Mouse (Mus musculus) limb, embryonic 14.5 days (tissue): Measurements from ENCODE around the gene Nos1ap. TPM values are rescaled to one million over a fixed set of nuclear protein-coding genes. Genes with fewer than 3 reads are reported as not detected.

Source experiments
- ATAC-seq: fragments of 200-750 bp; cut with Nextera tagmentation; 2 replicates; pipeline ENCODE4 v1.8.0; 2017; ENCODE audit warnings: low read depth, moderate number of reproducible peaks, moderate TSS enrichment; ENCODE audit not compliant: low FRiP score
- DNase-seq: peaks from one replicate; pipeline ENCODE4 v3.0.0-alpha.2; 2015; ENCODE audit warnings: low spot score
- H3K27ac ChIP-seq: fragments of 300-500 bp; sonication (generic); replicated peaks from 2 replicates; pipeline ENCODE4 v1.5.1; 2014; ENCODE audit warnings: low read depth, mild to moderate bottlenecking, low read length, moderate library complexity, mixed read lengths
- H3K27me3 ChIP-seq: fragments of 300-500 bp; sonication (generic); 2 replicates; pipeline ENCODE4 v1.6.1; 2014; ENCODE audit warnings: low read length, mixed read lengths; ENCODE audit not compliant: control insufficient read depth, insufficient read depth
- H3K36me3 ChIP-seq: fragments of 300-500 bp; sonication (generic); 2 replicates; pipeline ENCODE4 v1.6.1; 2014; ENCODE audit warnings: mild to moderate bottlenecking, low read length, moderate library complexity, mixed read lengths; ENCODE audit not compliant: control insufficient read depth, insufficient read depth
- H3K4me1 ChIP-seq: fragments of 300-500 bp; sonication (generic); 2 replicates; pipeline ENCODE4 v1.6.1; 2014; ENCODE audit warnings: antibody characterized with exemption, low read length, mixed read lengths; ENCODE audit not compliant: control insufficient read depth, insufficient read depth
- H3K4me2 ChIP-seq: fragments of 300-500 bp; sonication (generic); replicated peaks from 2 replicates; pipeline ENCODE4 v1.6.1; 2014; ENCODE audit warnings: low read depth, mild to moderate bottlenecking, low read length, moderate library complexity; ENCODE audit not compliant: severe bottlenecking
- H3K4me3 ChIP-seq: fragments of 300-500 bp; sonication (generic); replicated peaks from 2 replicates; pipeline ENCODE4 v1.5.1; 2014; ENCODE audit warnings: low read length
- H3K9ac ChIP-seq: fragments of 300-500 bp; sonication (generic); 2 replicates; pipeline ENCODE4 v1.6.1; 2014; ENCODE audit warnings: mild to moderate bottlenecking, low read depth, low read length, moderate library complexity; ENCODE audit not compliant: severe bottlenecking
- H3K9me3 ChIP-seq: fragments of 300-500 bp; sonication (generic); 2 replicates; pipeline ENCODE4 v1.6.1; 2016; ENCODE audit warnings: low read length; ENCODE audit not compliant: control insufficient read depth
- POLR2A ChIP-seq: fragments of 200-500 bp; IDR thresholded peaks from 2 replicates; pipeline ENCODE4 v1.8.0; 2012; ENCODE audit warnings: inconsistent platforms, mild to moderate bottlenecking, moderate library complexity, borderline replicate concordance; ENCODE audit not compliant: insufficient read depth, insufficient read length; ENCODE audit errors: extremely low read depth
- WGBS: fragments of 180-500 bp; shearing (Covaris S2); extraction: QIAGEN DNeasy Blood & Tissue Kit; methylation state at CpG from one replicate; pipeline ENCODE4 v1.1.7; 2014; 5-methylcytosine and 5-hydroxymethylcytosine counted together
- polyA plus RNA-seq, 2 experiments: library from polyadenylated mRNA; depleted of rRNA in 1 of 2; stranded (reverse) in 1 of 2; unstranded in 1 of 2; fragments of >200 nt; fragmentation: Nextera tagmentation in 1 of 2; extraction: Ambion mirVana in 1 of 2; gene quantifications; 2 replicates each; pipeline versions ENCODE4 v1.2.1 to v1.2.3; 2012 to 2014

Gene Nos1ap
- polyA plus RNA-seq, 2 experiments, result 10.2 to 11.6 TPM

- DNase-seq (no peak), ATAC-seq (no peak)
- H3K9me3 ChIP-seq, result no peaks in the 10 kb centered on the region
- no peaks in the 10 kb centered on the region for H3K36me3 ChIP-seq
- TF ChIP-seq POLR2A, result no peak
- no peak overlapping the region for H3K4me2 ChIP-seq
- H3K27ac ChIP-seq, result no peak overlapping the region
- no peaks in the 10 kb centered on the region for H3K4me1 ChIP-seq
- no peak overlapping the region for H3K4me3 ChIP-seq
- 88% methylated on average over 4 of the region's 4 CpGs for WGBS
- no peak overlapping the region for H3K9ac ChIP-seq
- H3K27me3 ChIP-seq, result no peaks in the 10 kb centered on the region
These were observed 22.7 kb downstream of the Nos1ap start for GRCm38 (mm10) chr1:170566969-170567368.

- no peaks in the 10 kb centered on the region for H3K9me3 ChIP-seq
- no peak for TF ChIP-seq POLR2A
- no peak overlapping the region for H3K4me2 ChIP-seq
- DNase-seq (no peak), ATAC-seq (no peak)
- no peaks in the 10 kb centered on the region for H3K4me1 ChIP-seq
- WGBS, result 90% methylated on average over 2 of the region's 2 CpGs
- no peaks in the 10 kb centered on the region for H3K36me3 ChIP-seq
- H3K4me3 ChIP-seq, result no peak overlapping the region
- H3K9ac ChIP-seq, result no peak overlapping the region
- H3K27me3 ChIP-seq, result no peaks in the 10 kb centered on the region
- no peak overlapping the region for H3K27ac ChIP-seq
These were observed 23.1 kb downstream of the Nos1ap start for GRCm38 (mm10) chr1:170566538-170566937.

- 79% methylated on average over 3 of the region's 3 CpGs for WGBS
- Histone ChIP-seq H3K27me3 (no peaks in the 10 kb centered on the region), H3K9me3 (no peaks in the 10 kb centered on the region), H3K4me3 (no peak overlapping the region), H3K9ac (no peak overlapping the region), H3K27ac (no peak overlapping the region), H3K36me3 (no peaks in the 10 kb centered on the region), H3K4me1 (no peaks in the 10 kb centered on the region), H3K4me2 (no peak overlapping the region)
- DNase-seq (no peak), ATAC-seq (no peak)
- no peak for TF ChIP-seq POLR2A
These were observed 24.7 kb downstream of the Nos1ap start for GRCm38 (mm10) chr1:170564926-170565325.

- no peak for TF ChIP-seq POLR2A
These were observed 27.2 kb downstream of the Nos1ap start for GRCm38 (mm10) chr1:170562431-170562830.

GRCm38 (mm10) chr1:170560768-170561167 lies 28.9 kb downstream of the Nos1ap start:
- no peak overlapping the region for H3K9ac ChIP-seq
- no peak overlapping the region for H3K4me2 ChIP-seq
- H3K27ac ChIP-seq, result no peak overlapping the region
- TF ChIP-seq POLR2A, result no peak
- no peaks in the 10 kb centered on the region for H3K4me1 ChIP-seq
- no peaks in the 10 kb centered on the region for H3K9me3 ChIP-seq
- H3K4me3 ChIP-seq, result no peak overlapping the region
- DNase-seq, result no peak
- H3K36me3 ChIP-seq, result no peaks in the 10 kb centered on the region
- WGBS, result 86% methylated on average over 3 of the region's 3 CpGs
- ATAC-seq, result no peak
- H3K27me3 ChIP-seq, result no peaks in the 10 kb centered on the region

More at GRCm38 (mm10) chr1:170562431-170562830, 27.2 kb downstream of the Nos1ap start:
- Histone ChIP-seq H3K4me3 (no peak overlapping the region), H3K36me3 (no peaks in the 10 kb centered on the region), H3K27ac (no peak overlapping the region), H3K4me1 (no peaks in the 10 kb centered on the region), H3K9me3 (no peaks in the 10 kb centered on the region), H3K4me2 (no peak overlapping the region), H3K9ac (no peak overlapping the region), H3K27me3 (no peaks in the 10 kb centered on the region)
- 70% methylated on average over 1 of the region's 1 CpGs for WGBS
- no peak for ATAC-seq
- no peak for DNase-seq

- Histone ChIP-seq H3K9ac (no peak overlapping the region), H3K4me2 (no peak overlapping the region), H3K9me3 (no peaks in the 10 kb centered on the region), H3K4me1 (no peaks in the 10 kb centered on the region), H3K4me3 (no peak overlapping the region), H3K36me3 (no peaks in the 10 kb centered on the region), H3K27me3 (no peaks in the 10 kb centered on the region), H3K27ac (no peak overlapping the region)
- 92% methylated on average over 4 of the region's 4 CpGs for WGBS
- DNase-seq, result no peak
- no peak for TF ChIP-seq POLR2A
- no peak for ATAC-seq
These were observed 31.7 kb downstream of the Nos1ap start for GRCm38 (mm10) chr1:170557962-170558361.
